Mouse (Mus musculus) neural tube, embryonic 14.5 days (tissue): ENCODE results near the gene Cntn1. TPM values are rescaled to one million over a fixed set of nuclear protein-coding genes. Genes with fewer than 3 reads are reported as not detected.

Experiments
- ATAC-seq: fragments of 200-750 bp; cut with Nextera tagmentation; 2 replicates; pipeline ENCODE4 v1.8.0; 2017; ENCODE audit warnings: low read depth, mild to moderate bottlenecking, moderate TSS enrichment, moderate library complexity
- H3K27ac ChIP-seq: fragments of 300-500 bp; sonication (generic); 2 replicates; pipeline ENCODE4 v1.5.1; 2014; ENCODE audit warnings: low read depth, mild to moderate bottlenecking, control low read depth, low read length, moderate library complexity, mixed read lengths
- H3K27me3 ChIP-seq: fragments of 300-500 bp; sonication (generic); 2 replicates; pipeline ENCODE4 v1.6.1; 2014; ENCODE audit warnings: low read length; ENCODE audit not compliant: control insufficient read depth, insufficient read depth
- H3K36me3 ChIP-seq: fragments of 300-500 bp; sonication (generic); 2 replicates; pipeline ENCODE4 v1.6.1; 2014; ENCODE audit warnings: low read length, mixed read lengths; ENCODE audit not compliant: control insufficient read depth, insufficient read depth
- H3K4me1 ChIP-seq: fragments of 300-500 bp; sonication (generic); 2 replicates; pipeline ENCODE4 v1.6.1; 2014; ENCODE audit warnings: low read length; ENCODE audit not compliant: control insufficient read depth, insufficient read depth
- H3K4me2 ChIP-seq: fragments of 300-500 bp; sonication (generic); 2 replicates; pipeline ENCODE4 v1.6.1; 2014; ENCODE audit warnings: mild to moderate bottlenecking, low read depth, low read length, control low read depth
- H3K4me3 ChIP-seq: fragments of 300-500 bp; sonication (generic); 2 replicates; pipeline ENCODE4 v1.5.1; 2014; ENCODE audit warnings: low read depth, low read length, control low read depth, mixed read lengths
- H3K9ac ChIP-seq: fragments of 300-500 bp; sonication (generic); replicated peaks from 2 replicates; pipeline ENCODE4 v1.6.1; 2014; ENCODE audit warnings: low read depth, mild to moderate bottlenecking, control low read depth, low read length, mixed read lengths
- H3K9me3 ChIP-seq: fragments of 300-500 bp; sonication (generic); 2 replicates; pipeline ENCODE4 v1.6.1; 2016; ENCODE audit warnings: low read length; ENCODE audit not compliant: control insufficient read depth
- WGBS: fragments of 180-500 bp; shearing (Covaris S2); extraction: QIAGEN DNeasy Blood & Tissue Kit; methylation state at CpG from one replicate; pipeline ENCODE4 v1.1.7; 2014; 5-methylcytosine and 5-hydroxymethylcytosine counted together
- polyA plus RNA-seq: library from polyadenylated mRNA; unstranded; fragments of >200 nt; fragmentation: Nextera tagmentation; extraction: Ambion mirVana; gene quantifications from 2 replicates; pipeline ENCODE4 v1.2.1, GENCODE M21; 2014

Gene Cntn1
- polyA plus RNA-seq, 1 experiment from 2014 or later: 90.5 TPM

DNA sequence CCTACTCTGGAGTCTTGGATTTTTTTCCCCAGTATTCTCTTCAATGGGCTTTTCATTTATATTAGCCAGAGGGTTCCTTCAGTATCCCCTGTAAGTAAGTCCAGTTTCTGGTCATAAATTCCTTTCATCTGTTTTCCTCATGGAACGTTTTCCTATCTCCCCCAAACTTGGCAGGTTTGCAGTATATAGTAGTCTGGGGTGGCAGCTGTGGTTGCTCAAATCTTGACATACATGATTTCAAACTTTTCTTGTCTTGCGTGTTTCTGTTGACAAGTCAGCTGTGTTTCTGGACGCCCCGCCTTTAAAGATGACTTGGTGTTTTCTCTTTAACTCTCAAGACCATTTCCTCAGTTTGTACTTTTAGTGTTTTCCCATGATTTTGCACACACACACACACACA lies 155.7 kb downstream of the Cntn1 start:
- Histone ChIP-seq H3K4me1 (no peaks in the 10 kb centered on the region), H3K4me2 (no peak overlapping the region), H3K9ac (no peak overlapping the region), H3K27ac (no peak overlapping the region), H3K36me3 (no peaks in the 10 kb centered on the region), H3K27me3 (no peaks in the 10 kb centered on the region), H3K9me3 (no peaks in the 10 kb centered on the region), H3K4me3 (no peak overlapping the region)
- WGBS: 91% methylated on average over 4 of the region's 4 CpGs
- no peak for ATAC-seq

DNA sequence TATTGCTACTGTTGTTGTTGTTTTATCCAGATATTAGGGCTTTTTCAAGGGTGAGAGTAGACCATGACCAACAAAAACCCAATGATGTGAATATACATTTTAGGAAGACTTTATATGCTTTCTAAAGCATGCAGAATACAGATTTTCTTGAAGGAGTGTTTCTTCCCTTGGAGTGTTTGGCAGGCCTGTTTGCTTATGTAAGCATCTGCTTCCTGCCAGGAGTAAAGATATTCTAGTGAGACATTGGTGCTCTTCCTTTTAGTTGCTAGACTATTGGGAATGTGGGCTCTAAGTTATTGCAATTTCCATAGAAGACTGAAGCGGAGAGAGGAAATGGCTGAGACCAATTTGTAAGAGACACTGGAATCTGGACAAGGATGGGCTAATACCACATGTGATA lies 158.8 kb downstream of the Cntn1 start:
- ATAC-seq: no peak
- Histone ChIP-seq H3K27me3 (no peaks in the 10 kb centered on the region), H3K9me3 (no peaks in the 10 kb centered on the region), H3K9ac (no peak overlapping the region), H3K36me3 (no peaks in the 10 kb centered on the region), H3K4me3 (no peak overlapping the region), H3K4me1 (no peaks in the 10 kb centered on the region), H3K27ac (no peak overlapping the region), H3K4me2 (no peak overlapping the region)
- WGBS: 83% methylated on average over 1 of the region's 1 CpGs

DNA sequence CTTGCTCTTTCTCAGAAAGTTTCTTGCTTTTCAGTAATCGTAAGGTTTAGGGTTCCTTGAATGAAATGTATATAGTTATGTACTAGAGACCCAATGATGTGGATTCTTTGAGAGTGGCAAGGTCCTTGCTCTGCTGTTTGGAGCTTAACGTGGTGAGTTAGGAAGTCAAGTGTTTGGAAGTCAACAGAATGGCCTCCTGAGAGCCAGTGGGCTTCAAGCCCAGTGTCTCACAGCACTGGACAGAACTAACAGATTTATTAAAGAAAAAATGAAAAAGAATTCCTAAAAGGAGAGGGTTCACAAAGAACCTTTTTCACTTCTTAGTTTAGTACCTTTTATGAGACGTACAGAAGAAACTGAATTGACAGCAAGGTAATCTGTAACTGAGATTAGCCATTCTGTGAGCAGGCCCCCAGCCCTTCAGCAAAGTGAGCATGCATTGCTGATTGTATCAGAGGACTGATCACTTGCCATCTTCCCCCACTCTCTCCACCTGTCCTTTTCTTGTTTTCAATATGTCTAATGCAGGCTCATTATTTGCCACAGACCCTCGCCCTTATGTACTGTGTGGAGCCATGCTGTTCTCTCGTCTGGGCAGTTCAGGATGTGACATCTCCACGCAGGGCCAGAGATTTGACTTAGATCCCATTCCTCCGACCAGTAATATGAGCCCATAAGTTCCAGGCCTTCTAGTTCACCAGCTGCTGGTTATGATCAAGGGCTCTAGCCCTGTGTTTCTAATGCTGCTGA lies 159.7 kb downstream of the Cntn1 start:
- Histone ChIP-seq H3K9me3 (no peaks in the 10 kb centered on the region), H3K4me3 (no peak overlapping the region), H3K4me1 (no peaks in the 10 kb centered on the region), H3K36me3 (no peaks in the 10 kb centered on the region), H3K27me3 (no peaks in the 10 kb centered on the region), H3K4me2 (no peak overlapping the region), H3K9ac (no peak overlapping the region), H3K27ac (no peak overlapping the region)
- WGBS: 90% methylated on average over 7 of the region's 7 CpGs
- ATAC-seq: no peak

DNA sequence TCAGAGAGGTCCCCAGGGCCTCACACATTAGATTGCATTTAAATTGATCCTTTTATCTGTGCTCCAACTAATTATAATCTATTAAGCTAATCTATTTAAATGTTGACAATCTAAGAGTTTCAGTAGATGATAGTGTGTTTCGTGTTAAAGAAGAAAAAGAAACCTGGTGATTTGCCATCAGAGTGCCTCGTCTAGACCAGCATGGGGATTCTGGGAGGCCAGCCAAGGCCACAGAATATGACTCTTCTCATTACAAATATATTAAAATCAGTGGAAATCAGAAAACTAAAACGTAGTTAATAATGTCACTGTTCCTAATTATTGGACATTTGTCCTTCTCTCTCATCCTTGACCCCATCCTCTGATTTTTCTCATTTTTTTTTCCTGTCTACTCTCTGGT lies 164.9 kb downstream of the Cntn1 start:
- Histone ChIP-seq H3K9me3 (no peaks in the 10 kb centered on the region), H3K4me3 (no peak overlapping the region), H3K4me2 (no peak overlapping the region), H3K36me3 (no peaks in the 10 kb centered on the region), H3K27me3 (no peaks in the 10 kb centered on the region), H3K27ac (no peak overlapping the region), H3K4me1 (no peaks in the 10 kb centered on the region), H3K9ac (no peak overlapping the region)
- WGBS: 53% methylated on average over 3 of the region's 3 CpGs
- ATAC-seq: no peak

DNA sequence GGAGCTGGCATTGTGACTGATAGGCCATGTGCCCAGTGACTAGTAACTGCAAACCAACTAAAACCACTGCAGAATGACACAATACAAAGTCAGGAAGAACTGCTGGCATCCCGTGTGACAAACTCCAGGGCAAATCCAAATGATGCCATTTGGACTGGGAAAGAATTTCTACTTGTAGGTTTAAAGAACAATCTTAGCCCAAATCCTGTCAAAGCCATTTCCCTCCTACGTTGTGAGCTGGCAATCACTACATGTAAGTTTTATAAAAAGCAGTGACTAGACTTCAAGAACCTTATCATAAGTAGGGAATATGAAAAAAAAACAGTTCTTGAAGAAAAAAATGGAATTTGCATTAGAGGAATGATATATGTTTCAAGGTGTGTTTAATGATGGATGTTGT lies 170.5 kb downstream of the Cntn1 start:
- Histone ChIP-seq H3K9ac (no peak overlapping the region), H3K27me3 (no peaks in the 10 kb centered on the region), H3K36me3 (no peaks in the 10 kb centered on the region), H3K4me2 (no peak overlapping the region), H3K4me3 (no peak overlapping the region), H3K4me1 (no peaks in the 10 kb centered on the region), H3K27ac (no peak overlapping the region), H3K9me3 (no peaks in the 10 kb centered on the region)
- ATAC-seq: no peak
- 82% methylated on average over 2 of the region's 2 CpGs for WGBS

DNA sequence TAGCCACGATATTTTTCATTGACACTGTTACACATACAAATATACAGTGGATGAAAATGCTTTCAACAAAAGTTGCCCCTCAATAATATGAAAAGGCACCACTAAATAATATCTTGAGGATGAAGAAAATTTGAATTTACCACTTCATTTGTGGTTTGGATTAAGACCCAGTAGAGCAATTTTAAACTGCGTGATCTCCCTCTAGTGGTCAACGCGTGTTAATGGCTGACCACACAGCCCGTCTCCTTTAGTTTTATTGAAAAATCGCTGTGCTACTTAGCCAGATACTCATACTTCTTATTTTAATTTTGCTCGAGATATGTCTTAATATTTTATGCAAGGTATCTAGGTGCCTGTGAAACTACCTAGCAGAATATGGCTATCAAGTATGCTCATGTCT lies 180.4 kb downstream of the Cntn1 start:
- no peak for ATAC-seq
- no peak overlapping the region for H3K27ac ChIP-seq
- H3K36me3 ChIP-seq: no peaks in the 10 kb centered on the region
- no peaks in the 10 kb centered on the region for H3K4me1 ChIP-seq
- H3K4me2 ChIP-seq: no peak overlapping the region
- no peaks in the 10 kb centered on the region for H3K27me3 ChIP-seq
- no peak overlapping the region for H3K4me3 ChIP-seq
- 22% methylated on average over 7 of the region's 7 CpGs for WGBS
- H3K9me3 ChIP-seq: no peaks in the 10 kb centered on the region
- H3K9ac ChIP-seq: no peak overlapping the region

DNA sequence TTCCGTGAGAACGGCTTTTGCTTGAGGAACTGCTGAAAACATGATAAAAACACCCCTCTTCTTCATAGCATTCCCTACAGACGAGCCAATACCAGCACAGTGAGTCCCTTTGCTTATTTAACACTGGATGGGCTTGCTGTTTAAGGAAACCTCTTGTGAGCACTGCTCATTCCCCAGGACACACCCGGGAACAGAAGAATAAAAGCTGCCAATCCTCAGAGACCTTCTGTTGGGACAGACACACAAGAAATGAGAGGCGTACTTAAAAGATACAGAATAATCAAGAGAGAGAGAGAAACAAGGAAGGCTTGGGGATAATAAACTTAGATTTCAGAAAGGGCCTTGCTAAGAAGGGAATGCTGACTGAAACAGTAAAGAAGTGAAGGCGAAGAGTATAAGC lies 184.9 kb downstream of the Cntn1 start:
- WGBS: 75% methylated on average over 6 of the region's 6 CpGs
- no peaks in the 10 kb centered on the region for H3K36me3 ChIP-seq

DNA sequence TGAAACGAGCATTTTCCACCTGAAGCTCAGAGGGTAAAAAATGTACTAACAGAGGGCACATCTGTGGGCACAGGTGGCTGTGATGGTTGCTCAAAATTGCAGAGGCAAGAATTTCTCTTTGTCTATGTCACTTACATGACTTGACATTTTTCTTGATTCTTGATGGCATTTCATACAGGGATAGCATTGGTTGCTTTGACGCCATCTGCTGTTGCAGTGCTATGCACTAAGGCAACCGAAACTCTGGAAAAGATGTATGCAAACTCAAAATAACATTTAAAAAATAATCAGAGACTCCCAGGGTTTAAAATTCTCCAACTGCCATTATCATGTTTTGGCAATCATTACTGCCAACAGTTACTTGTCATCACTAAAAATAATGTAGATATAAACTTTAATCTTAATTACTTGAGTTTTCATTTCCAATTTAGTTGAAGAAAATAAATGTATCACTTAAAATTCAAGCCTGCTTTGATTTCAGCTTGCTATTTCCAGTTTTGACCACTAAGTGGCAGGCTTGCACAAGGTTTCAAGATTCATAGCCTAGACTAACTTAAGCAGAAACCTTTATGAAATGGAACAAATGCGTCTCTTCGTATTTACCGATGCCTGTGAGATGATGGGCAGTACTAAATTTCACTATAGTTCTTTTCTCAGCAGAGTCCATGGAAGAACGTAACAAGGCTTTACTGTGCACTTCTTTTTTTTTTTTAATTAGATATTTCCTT lies 214.2 kb downstream of the Cntn1 start:
- no peaks in the 10 kb centered on the region for H3K4me1 ChIP-seq
- ATAC-seq: no peak
- 28% methylated on average over 7 of the region's 7 CpGs for WGBS
- no peaks in the 10 kb centered on the region for H3K9me3 ChIP-seq
- no peak overlapping the region for H3K4me3 ChIP-seq
- H3K4me2 ChIP-seq: no peak overlapping the region
- H3K27ac ChIP-seq: no peak overlapping the region
- H3K36me3 ChIP-seq: no peaks in the 10 kb centered on the region
- H3K27me3 ChIP-seq: no peaks in the 10 kb centered on the region
- no peak overlapping the region for H3K9ac ChIP-seq

More for the DNA sequence above, 184.9 kb downstream of the Cntn1 start:
- no peak overlapping the region for H3K9ac ChIP-seq
- no peaks in the 10 kb centered on the region for H3K4me1 ChIP-seq
- H3K4me3 ChIP-seq: no peak overlapping the region
- ATAC-seq: no peak
- H3K27me3 ChIP-seq: no peaks in the 10 kb centered on the region
- no peaks in the 10 kb centered on the region for H3K9me3 ChIP-seq
- no peak overlapping the region for H3K27ac ChIP-seq
- H3K4me2 ChIP-seq: no peak overlapping the region

DNA sequence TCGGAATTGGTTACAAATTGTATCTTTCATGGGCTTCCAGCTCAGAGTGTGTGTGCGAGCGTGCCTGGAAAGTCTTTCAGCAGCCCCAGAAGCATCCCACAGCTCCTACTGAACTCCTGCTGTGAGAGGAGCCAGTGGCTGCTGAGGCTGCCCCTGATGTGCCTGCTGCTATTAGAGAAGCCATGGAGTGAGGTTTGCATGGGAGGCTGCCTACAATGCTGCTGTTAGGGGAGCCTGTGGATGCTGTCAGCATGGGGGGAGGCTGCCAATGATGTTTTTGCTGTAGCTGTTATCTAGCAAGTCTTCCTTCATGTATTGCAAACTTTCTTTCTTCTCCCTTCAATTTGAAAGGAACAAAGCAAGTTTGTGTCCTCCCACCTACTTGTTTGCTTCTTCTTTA lies 217.4 kb downstream of the Cntn1 start:
- H3K27me3 ChIP-seq: no peaks in the 10 kb centered on the region
- no peak overlapping the region for H3K4me3 ChIP-seq
- ATAC-seq: no peak
- no peak overlapping the region for H3K9ac ChIP-seq
- H3K27ac ChIP-seq: no peak overlapping the region
- H3K36me3 ChIP-seq: no peaks in the 10 kb centered on the region
- H3K9me3 ChIP-seq: no peaks in the 10 kb centered on the region
- H3K4me1 ChIP-seq: no peaks in the 10 kb centered on the region
- WGBS: 32% methylated on average over 3 of the region's 3 CpGs
- H3K4me2 ChIP-seq: no peak overlapping the region
